Mouse (Mus musculus) kidney, postnatal 10 days (tissue): ENCODE results near the gene Sap18.
"Not testable (repeated sequence)": the region's sequence is repeated elsewhere in the genome, so short reads cannot be mapped to it uniquely, and the experiment has no call there.

Source experiments
- DNase-seq: peaks from one replicate; pipeline ENCODE4 v3.0.0; 2021; ENCODE audit warnings: mixed read lengths

Gene Sap18

DNA sequence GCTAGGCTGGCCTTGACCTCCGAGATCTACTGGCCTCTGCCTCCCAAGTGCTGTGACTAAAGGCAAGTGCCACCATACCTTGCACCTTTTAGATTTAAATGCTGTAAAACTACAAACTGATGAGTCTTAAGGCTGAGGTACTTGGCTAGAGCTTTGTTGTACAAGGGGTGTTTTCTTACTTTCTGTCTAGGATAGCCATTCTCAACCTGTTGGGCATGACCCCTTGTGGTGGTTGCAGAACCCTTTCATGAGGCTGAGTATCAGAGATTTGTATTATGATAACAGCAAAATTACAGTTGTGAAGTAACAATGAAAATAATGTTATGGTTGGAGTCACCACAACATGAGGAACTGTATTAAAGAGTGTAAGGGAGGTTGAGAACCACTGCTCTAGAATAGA, 29.3 kb downstream of the Sap18 start:
- DNase-seq: no peak

DNA sequence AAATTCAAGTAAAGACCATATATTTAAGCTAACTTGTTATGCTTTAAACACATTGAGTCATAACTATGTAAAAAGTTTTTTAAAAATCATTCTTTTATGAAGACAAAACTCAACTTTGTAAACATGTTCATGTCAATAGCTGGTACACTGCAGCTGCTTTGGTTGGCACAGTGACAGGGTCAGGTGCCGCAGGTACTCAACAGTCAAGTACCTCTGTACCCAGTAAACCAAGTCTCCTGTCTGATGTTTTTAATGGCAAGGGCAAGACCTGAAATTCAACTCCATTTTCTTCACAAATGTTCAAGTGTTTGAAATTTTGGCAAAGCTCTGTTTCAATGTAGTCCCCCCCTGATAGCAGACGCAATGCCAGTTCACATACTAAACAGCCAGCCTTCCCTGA, 35.5 kb downstream of the Sap18 start:
- DNase-seq: no peak

DNA sequence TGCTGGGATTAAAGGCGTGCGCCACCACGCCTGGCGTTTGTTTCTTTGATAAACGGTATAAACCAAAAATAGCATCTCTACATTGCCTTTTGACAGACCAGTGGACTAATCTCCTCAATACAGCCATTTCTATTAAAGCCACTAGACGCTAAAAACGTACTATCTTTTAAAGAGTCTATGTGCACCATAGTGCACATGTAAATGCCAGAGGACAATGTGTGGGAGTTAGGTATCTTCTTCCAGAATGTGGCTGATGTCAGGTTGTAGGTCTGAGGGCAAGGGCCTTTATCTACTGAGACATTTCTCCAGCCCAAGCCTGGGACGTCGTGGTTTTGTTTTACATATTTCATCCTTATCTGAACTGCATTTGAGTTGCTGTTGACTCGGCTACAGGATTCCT, 37.2 kb downstream of the Sap18 start:
- DNase-seq: no peak

DNA sequence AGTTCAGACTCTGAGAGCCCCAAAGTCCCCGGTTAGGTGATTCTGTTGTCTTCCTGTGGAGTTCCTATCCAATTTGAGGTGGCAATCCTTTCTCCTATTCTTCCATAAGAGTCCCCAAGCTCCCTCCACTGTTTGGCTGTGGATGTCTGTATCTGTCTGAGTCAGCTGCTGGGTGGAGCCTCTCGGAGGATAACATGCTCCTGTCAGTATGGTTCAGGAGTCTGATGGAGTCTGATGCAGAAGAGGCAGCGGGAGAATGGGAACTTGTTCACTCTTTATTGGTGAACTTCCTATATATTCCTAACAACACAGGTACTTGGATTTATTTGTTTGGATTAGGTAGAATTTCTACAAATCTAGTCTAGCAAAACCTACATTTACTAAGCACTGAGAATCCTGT, 46.6 kb downstream of the Sap18 start:
- no peak for DNase-seq

DNA sequence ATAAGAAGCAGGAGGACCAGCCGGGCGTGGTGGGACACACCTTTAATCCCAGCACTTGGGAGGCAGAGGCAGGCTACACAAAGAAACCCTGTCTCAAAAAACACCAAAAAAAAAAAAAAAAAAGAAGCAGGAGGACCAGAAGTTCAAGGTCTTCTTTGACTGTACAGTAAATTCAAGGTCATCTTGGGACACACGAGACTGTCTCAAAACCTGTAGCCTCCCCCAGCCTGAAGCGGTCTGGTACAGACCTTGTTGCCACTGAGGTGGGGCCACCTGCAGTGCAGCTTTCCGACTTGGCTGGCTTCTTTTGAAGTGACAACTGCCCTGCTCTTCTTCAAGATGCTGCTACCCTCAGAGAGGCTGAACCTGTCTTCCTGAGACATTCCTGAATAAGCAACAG, 50.1 kb downstream of the Sap18 start:
- not testable (repeated sequence) for DNase-seq

DNA sequence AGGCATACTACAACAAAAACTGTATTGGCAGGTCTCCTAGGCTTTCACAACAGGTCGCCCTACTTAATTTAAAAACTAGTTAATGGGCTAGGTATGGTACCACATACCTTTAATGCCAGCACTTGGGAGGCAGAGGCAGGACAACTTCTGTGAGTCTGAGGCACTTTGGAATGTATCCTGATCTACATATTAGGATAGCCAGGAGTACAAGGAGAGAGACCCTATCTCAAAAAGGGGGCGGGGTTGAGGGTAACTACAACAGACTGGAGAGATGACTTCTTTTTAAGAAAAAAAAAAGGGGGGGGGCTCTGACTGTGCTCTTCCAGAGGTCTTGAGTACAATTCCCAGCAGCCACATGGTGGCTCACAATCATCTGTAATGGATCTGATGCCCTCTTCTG, 50.7 kb downstream of the Sap18 start:
- no peak for DNase-seq

DNA sequence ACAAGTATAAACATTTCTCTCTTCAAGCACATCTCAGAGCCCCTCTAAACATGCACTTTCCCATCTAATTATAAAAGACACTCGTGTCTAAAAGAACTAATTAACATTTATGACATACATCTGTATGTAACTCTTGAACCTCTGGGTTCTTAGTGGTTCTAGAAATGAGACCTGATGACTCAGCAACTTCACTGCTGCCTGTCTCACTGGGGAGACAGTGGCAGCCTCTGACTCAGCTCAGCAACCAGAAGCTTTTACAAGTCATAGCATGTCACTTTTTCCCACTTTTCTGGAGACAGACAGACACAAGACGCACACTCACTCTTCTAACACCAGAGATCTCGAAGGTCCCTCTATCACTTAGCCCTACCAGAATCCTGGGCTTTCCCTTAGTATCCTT, 52.4 kb downstream of the Sap18 start:
- DNase-seq: no peak

DNA sequence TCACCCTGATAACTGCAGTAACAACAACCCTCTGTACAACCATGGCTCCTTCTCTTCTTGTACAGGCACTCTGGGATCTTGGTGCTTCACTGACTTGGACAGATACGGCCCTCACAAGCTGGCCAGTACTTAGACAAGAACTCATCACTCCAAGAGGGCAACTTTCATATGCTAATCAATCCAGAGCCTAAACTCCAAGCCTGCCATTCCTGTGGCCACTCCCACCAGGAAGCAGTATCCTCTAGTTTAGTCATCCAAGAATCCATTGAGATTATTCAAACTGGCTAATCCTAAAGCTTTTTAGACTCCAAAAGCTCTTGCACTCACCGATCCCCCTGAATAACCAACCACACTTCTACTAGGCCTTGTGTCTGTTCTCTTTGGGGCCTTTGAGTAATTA, 55.0 kb downstream of the Sap18 start:
- no peak for DNase-seq

DNA sequence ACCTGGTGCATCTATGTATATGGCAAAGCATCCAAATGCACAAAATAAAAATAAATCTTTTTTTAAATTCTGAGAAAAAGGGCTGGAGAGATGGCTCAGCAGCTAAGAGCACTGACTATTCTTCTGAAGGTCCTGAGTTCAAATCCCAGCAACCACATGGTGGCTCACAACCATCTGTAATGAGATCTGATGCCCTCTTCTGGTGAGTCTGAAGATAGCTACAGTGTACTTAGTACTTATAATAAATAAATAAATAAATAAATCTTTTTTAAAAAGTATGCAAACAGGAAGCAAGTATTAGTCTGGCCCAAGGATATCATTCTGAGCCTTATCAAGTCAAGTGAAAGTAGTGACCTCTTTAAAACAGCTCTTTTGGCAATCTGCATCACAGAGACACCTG, 58.1 kb downstream of the Sap18 start:
- DNase-seq: not testable (repeated sequence)
